10 mouse cellular contexts compared by ENCODE assay signal in the genomic region with DNA sequence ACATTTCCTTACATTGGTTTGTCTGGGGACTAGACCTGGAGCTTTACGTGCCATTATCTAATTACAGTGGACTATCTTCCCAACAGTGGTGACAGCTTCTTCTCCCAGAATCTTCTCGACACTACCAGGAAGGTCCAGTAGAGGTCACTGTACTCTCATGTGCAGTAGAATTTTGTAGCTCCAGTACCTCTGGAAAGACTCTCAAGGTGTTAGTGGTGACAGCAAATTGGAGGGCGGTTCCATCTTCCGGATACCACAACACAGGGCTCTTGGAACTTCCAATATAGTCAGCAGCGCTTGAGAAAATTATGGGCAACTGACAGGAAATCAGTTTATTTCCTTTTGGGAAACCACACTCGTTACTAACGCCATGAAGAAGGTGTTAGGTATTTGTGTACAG. TPM values are rescaled to one million over a fixed set of nuclear protein-coding genes. Genes with fewer than 3 reads are reported as not detected.
A peak's percentile ranks its signal among the peaks of the same experiment; 100 is the strongest.
DNase-seq lines count a peak whose midpoint lies in the region; ATAC-seq and TF ChIP-seq lines count a peak whose summit lies in the region.
"Had no signal": no experiment of that assay in that cellular context is flagged by ENCODE, and none has a peak within 500 bp of the region (broad histone marks: within the 10 kb centered on the region; RNA-seq: fewer than 3 reads in every experiment).

No protein-coding gene starts in this region.

- H3K4me3 ChIP-seq in kidney, embryonic 15.5 days (replicated peaks) = no peak overlapping the region
- H3K4me3 ChIP-seq: embryonic facial prominence, embryonic 13.5 days; megakaryocyte, embryonic 14.5 days had no signal

- peak; percentile 83 for TF ChIP-seq CTCF in Patski (IDR thresholded peaks at IDR 0.05)

- no peak overlapping the region for H3K9ac ChIP-seq in kidney, embryonic 15.5 days
- H3K9ac ChIP-seq: embryonic facial prominence, embryonic 13.5 days had no signal

- in situ Hi-C loops in Patski (cut with MboI; ENCODE audit: low pct_unique_long_range_greater_than_20kb) = loop anchor here (10.0 to 25.0 kb wide), 2 partner anchors 324 to 756 kb away; no protein-coding TSS in a partner anchor

- CTCF ChIA-PET in Patski (lab: Charles Lee) = interaction anchor here (1.0 to 2.1 kb wide), 14 partner anchors 9 to 306 kb away, joined by 3 to 13 read pairs (median 4); partner anchors contain the start of gene Usp44

- peaks cover 9% of the 10 kb centered on the region; the same call in 1 of the 2 replicates for H3K27me3 ChIP-seq in kidney, embryonic 15.5 days
- no peaks in the 10 kb centered on the region for H3K27me3 ChIP-seq in Patski
- no peaks in the 10 kb centered on the region for H3K27me3 ChIP-seq in splenic B cell, adult 2 months (ENCODE audit: control insufficient read depth, insufficient read depth, low read length, poor library complexity, severe bottlenecking)

- H3K4me2 ChIP-seq in kidney, embryonic 15.5 days = no peak overlapping the region
- H3K4me2 ChIP-seq: embryonic facial prominence, embryonic 13.5 days had no signal

- H3K9me3 ChIP-seq in kidney, embryonic 15.5 days (replicated peaks) = no peaks in the 10 kb centered on the region
- H3K9me3 ChIP-seq: embryonic facial prominence, embryonic 13.5 days had no signal

- H3K27ac ChIP-seq in kidney, embryonic 15.5 days = no peak overlapping the region
- H3K27ac ChIP-seq: embryonic facial prominence, embryonic 13.5 days had no signal

- peak; percentile 46 for DNase-seq in kidney, adult 11 months
- DNase-seq in Patski (ENCODE audit: low read depth, low spot score) = no peak
- peak; percentile 90 to 94 for DNase-seq in cerebellum, postnatal 10 days
- DNase-seq in heart, adult 8-10 months (ENCODE audit: low spot score) = peak; percentile 58
- DNase-seq in layer of hippocampus, postnatal 14 days (ENCODE audit: low spot score in 2 of 2) = peak; percentile 52 to 55
- peak; percentile 76 for DNase-seq in lung, postnatal 25 days (ENCODE audit: low spot score)
- peak; percentile 68 for DNase-seq in splenic B cell, adult 2 months (ENCODE audit: low read depth, low spot score)

- 32% methylated on average over 7 of the region's 7 CpGs for WGBS in kidney, embryonic 15.5 days

- no peak for ATAC-seq in kidney, embryonic 15.5 days (replicated peaks; ENCODE audit: low FRiP score)
- ATAC-seq in Patski = peak; percentile 60

- POLR2A ChIA-PET in Patski (lab: Charles Lee) = interaction anchor here (1.7 kb wide), 1 partner anchor 15 kb away, joined by 5 read pairs; no protein-coding TSS in a partner anchor

- peaks cover 4% of the 10 kb centered on the region; the same call in 1 of the 2 replicates for H3K4me1 ChIP-seq in kidney, embryonic 15.5 days
- H3K4me1 ChIP-seq: embryonic facial prominence, embryonic 13.5 days had no signal

- H3K36me3 ChIP-seq in kidney, embryonic 15.5 days = no peaks in the 10 kb centered on the region
- H3K36me3 ChIP-seq in splenic B cell, adult 2 months (ENCODE audit: control insufficient read depth, insufficient read depth, low read length, poor library complexity, severe bottlenecking) = no peaks in the 10 kb centered on the region
- H3K36me3 ChIP-seq: embryonic facial prominence, embryonic 13.5 days had no signal

RNA-seq across cellular contexts. Expression of gene Usp44, which starts 12.7 kb away (rescaled TPM):
- polyA plus RNA-seq in kidney, embryonic 15.5 days (2015; fragmentation: Nextera tagmentation; extraction: Ambion mirVana) = 0.73 and 1.1 TPM in 2 replicates
- 2.1 TPM for polyA plus RNA-seq in Patski (2021)
- not detected for total RNA-seq in heart, adult 8-10 months (2022)
- not detected for total RNA-seq in layer of hippocampus, postnatal 14 days (2021)
